Comparison of ENCODE assay signal across 9 mouse cellular contexts in the genomic region with DNA sequence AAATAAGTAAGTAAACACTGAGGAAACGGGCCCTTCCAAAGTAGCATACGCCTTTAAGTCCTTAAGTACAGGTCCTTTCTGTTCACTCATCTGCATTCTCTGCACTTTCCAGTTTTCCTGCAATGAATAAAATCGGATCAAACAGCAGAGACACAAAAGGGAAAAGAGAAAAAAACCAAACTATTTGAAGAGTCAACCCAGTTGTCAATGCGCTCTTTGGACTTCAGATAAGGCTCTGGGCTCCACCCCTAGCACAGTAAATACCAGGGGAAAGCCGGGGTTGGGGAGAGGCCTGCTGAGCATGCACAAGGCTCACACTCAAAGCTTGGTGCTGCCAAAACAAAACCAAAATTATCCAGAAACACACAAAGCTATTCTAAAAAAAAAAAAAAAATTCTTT. TPM values are rescaled to one million over a fixed set of nuclear protein-coding genes. Genes with fewer than 3 reads are reported as not detected.
DNase-seq lines count a peak whose midpoint lies in the region; ATAC-seq and TF ChIP-seq lines count a peak whose summit lies in the region.
"Had no signal": no experiment of that assay in that cellular context is flagged by ENCODE, and none has a peak within 500 bp of the region (broad histone marks: within the 10 kb centered on the region; RNA-seq: fewer than 3 reads in every experiment).

No protein-coding gene starts in this region.

- no peak for TF ChIP-seq CTCF in thymus, adult 2 months (IDR thresholded peaks at IDR 0.05; ENCODE audit: borderline replicate concordance, control insufficient read depth, extremely low read depth, insufficient read depth, low read length, poor library complexity)

- H3K4me2 ChIP-seq in heart, embryonic 12.5 days: no peak overlapping the region
- no peak overlapping the region for H3K4me2 ChIP-seq in forebrain, embryonic 15.5 days (replicated peaks)
- no peak overlapping the region for H3K4me2 ChIP-seq in limb, embryonic 14.5 days (replicated peaks; ENCODE audit: low read depth, low read length, severe bottlenecking)
- 0 out of 2 replicates have a peak overlapping the region, but pooled peaks have one; percentile 29 for H3K4me2 ChIP-seq in neural tube, embryonic 15.5 days

- H3K36me3 ChIP-seq in heart, embryonic 12.5 days: peaks cover 20% of the 10 kb centered on the region
- H3K36me3 ChIP-seq in forebrain, embryonic 15.5 days: no peaks in the 10 kb centered on the region
- peaks cover 15% of the 10 kb centered on the region for H3K36me3 ChIP-seq in limb, embryonic 14.5 days (ENCODE audit: control insufficient read depth, insufficient read depth, low read length)
- H3K36me3 ChIP-seq in neural tube, embryonic 15.5 days: peaks cover 7% of the 10 kb centered on the region; the same call in 1 of the 2 replicates
- no peaks in the 10 kb centered on the region for H3K36me3 ChIP-seq in thymus, adult 2 months (ENCODE audit: control insufficient read depth, insufficient read depth, low read length)

- TF ChIP-seq POLR2A in limb, embryonic 14.5 days (IDR thresholded peaks at IDR 0.05; ENCODE audit: borderline replicate concordance, extremely low read depth, insufficient read depth, insufficient read length): no peak
- TF ChIP-seq POLR2A in thymus, adult 2 months (IDR thresholded peaks at IDR 0.05; ENCODE audit: control insufficient read depth, extremely low read depth, insufficient read depth, low read length, poor library complexity): no peak

- WGBS in heart, embryonic 12.5 days: 45% methylated on average over 5 of the region's 5 CpGs
- WGBS in forebrain, embryonic 15.5 days: 44% methylated on average over 5 of the region's 5 CpGs
- 68% methylated on average over 5 of the region's 5 CpGs for WGBS in limb, embryonic 14.5 days
- WGBS in neural tube, embryonic 15.5 days: 56% methylated on average over 5 of the region's 5 CpGs
- WGBS in thymus, adult 2 months: 97% methylated on average over 5 of the region's 5 CpGs

- ATAC-seq in heart, embryonic 12.5 days (ENCODE audit: insufficient number of reproducible peaks, low FRiP score): no peak
- ATAC-seq in forebrain, embryonic 15.5 days (replicated peaks): no peak
- no peak for ATAC-seq in limb, embryonic 14.5 days (ENCODE audit: low FRiP score, low read depth)
- no peak for ATAC-seq in neural tube, embryonic 15.5 days (ENCODE audit: low FRiP score)

- no peaks in the 10 kb centered on the region for H3K27me3 ChIP-seq in heart, embryonic 12.5 days (replicated peaks)
- no peaks in the 10 kb centered on the region for H3K27me3 ChIP-seq in forebrain, embryonic 15.5 days
- no peaks in the 10 kb centered on the region for H3K27me3 ChIP-seq in limb, embryonic 14.5 days (ENCODE audit: control insufficient read depth, insufficient read depth, low read length)
- no peaks in the 10 kb centered on the region for H3K27me3 ChIP-seq in neural tube, embryonic 15.5 days (replicated peaks)
- H3K27me3 ChIP-seq in thymus, adult 2 months (ENCODE audit: control insufficient read depth, insufficient read depth, low read length): no peaks in the 10 kb centered on the region

- no peak overlapping the region for H3K4me3 ChIP-seq in heart, embryonic 12.5 days
- no peak overlapping the region for H3K4me3 ChIP-seq in forebrain, embryonic 15.5 days
- no peak overlapping the region for H3K4me3 ChIP-seq in limb, embryonic 14.5 days (replicated peaks; ENCODE audit: low read length)
- no peak overlapping the region for H3K4me3 ChIP-seq in neural tube, embryonic 15.5 days (replicated peaks)
- no peak overlapping the region for H3K4me3 ChIP-seq in thymus, adult 2 months (ENCODE audit: control insufficient read depth, insufficient read depth, low read length)

- no peaks in the 10 kb centered on the region for H3K9me3 ChIP-seq in heart, embryonic 12.5 days (replicated peaks)
- no peaks in the 10 kb centered on the region for H3K9me3 ChIP-seq in forebrain, embryonic 15.5 days
- H3K9me3 ChIP-seq in limb, embryonic 14.5 days (ENCODE audit: control insufficient read depth, low read length): no peaks in the 10 kb centered on the region
- H3K9me3 ChIP-seq in neural tube, embryonic 15.5 days (replicated peaks): no peaks in the 10 kb centered on the region

- intact Hi-C loops in gastrocnemius, postnatal 36 days (cut with DNase I): no loop called here

- DNase-seq in heart, adult 8-10 months (ENCODE audit: low spot score): no peak
- no peak for DNase-seq in limb, embryonic 14.5 days (ENCODE audit: low spot score)
- DNase-seq in thymus, adult 2 months: no peak
- no peak for DNase-seq in gastrocnemius, postnatal 36 days
- no peak for DNase-seq in lung, adult 18-20 months
- DNase-seq: thymus, postnatal 36 days had no signal

- H3K27ac ChIP-seq in heart, embryonic 12.5 days (ENCODE audit: poor library complexity, severe bottlenecking): peak overlapping the region; percentile 97
- peak overlapping the region; percentile 93 for H3K27ac ChIP-seq in forebrain, embryonic 15.5 days (replicated peaks)
- peak overlapping the region; percentile 77 for H3K27ac ChIP-seq in limb, embryonic 14.5 days (replicated peaks; ENCODE audit: low read depth, low read length)
- peak overlapping the region; percentile 90 for H3K27ac ChIP-seq in neural tube, embryonic 15.5 days (replicated peaks)
- H3K27ac ChIP-seq in thymus, adult 2 months (ENCODE audit: control insufficient read depth, insufficient read depth, low read length): no peak overlapping the region

- H3K9ac ChIP-seq in heart, embryonic 12.5 days: 0 out of 2 replicates have a peak overlapping the region, but pooled peaks have one; percentile 29
- H3K9ac ChIP-seq in forebrain, embryonic 15.5 days (replicated peaks): no peak overlapping the region
- 0 out of 2 replicates have a peak overlapping the region, but pooled peaks have one; percentile 3 for H3K9ac ChIP-seq in limb, embryonic 14.5 days (ENCODE audit: low read depth, low read length, severe bottlenecking)
- H3K9ac ChIP-seq in neural tube, embryonic 15.5 days (replicated peaks): no peak overlapping the region

- peaks cover 30% of the 10 kb centered on the region for H3K4me1 ChIP-seq in heart, embryonic 12.5 days (replicated peaks)
- peaks cover 19% of the 10 kb centered on the region for H3K4me1 ChIP-seq in forebrain, embryonic 15.5 days
- no peaks in the 10 kb centered on the region for H3K4me1 ChIP-seq in limb, embryonic 14.5 days (ENCODE audit: control insufficient read depth, insufficient read depth, low read length)
- peaks cover 21% of the 10 kb centered on the region for H3K4me1 ChIP-seq in neural tube, embryonic 15.5 days
- H3K4me1 ChIP-seq in thymus, adult 2 months (replicated peaks; ENCODE audit: control insufficient read depth, insufficient read depth, low read length): no peaks in the 10 kb centered on the region

RNA-seq across cellular contexts. Expression of a gene that starts 18.1 kb away (rescaled TPM):
- polyA plus RNA-seq in heart, embryonic 12.5 days (2016; fragmentation: Nextera tagmentation; extraction: Ambion mirVana): 18.9 and 19.2 TPM in 2 replicates
- 10 to 100 TPM; 14.3 to 19.9 (median 17.6) TPM for total RNA-seq in heart, adult 8-10 months (2022)
- 14.1 and 14.9 TPM in 2 replicates for polyA plus RNA-seq in forebrain, embryonic 15.5 days (2015; fragmentation: Nextera tagmentation; extraction: Ambion mirVana)
- polyA plus RNA-seq in limb, embryonic 14.5 days (2012; rRNA removed): 13.5 and 15.5 TPM in 2 replicates
- polyA plus RNA-seq in limb, embryonic 14.5 days (2014; fragmentation: Nextera tagmentation; extraction: Ambion mirVana): 22.2 and 22.3 TPM in 2 replicates
- polyA plus RNA-seq in neural tube, embryonic 15.5 days (2015; fragmentation: Nextera tagmentation; extraction: Ambion mirVana): 15.3 and 16.9 TPM in 2 replicates
- 9.1 and 10.1 TPM in 2 replicates for polyA plus RNA-seq in thymus, adult 2 months (2012; rRNA removed)
- 10 to 100 TPM in 1 of 2 experiments, 1 to 10 TPM in 1; 9.1 to 10.4 TPM for total RNA-seq in gastrocnemius, postnatal 36 days (2021)

RNA-seq across cellular contexts. Expression of a gene that starts 40.2 kb away (rescaled TPM):
- polyA plus RNA-seq in heart, embryonic 12.5 days (2016; fragmentation: Nextera tagmentation; extraction: Ambion mirVana): 0.10 and 0.28 TPM in 2 replicates
- total RNA-seq in heart, adult 8-10 months (2022): under 1 TPM in 1 of 4 experiments, not detected in 3; 0.50 TPM
- 2.6 and 4.9 TPM in 2 replicates for polyA plus RNA-seq in forebrain, embryonic 15.5 days (2015; fragmentation: Nextera tagmentation; extraction: Ambion mirVana)
- 0.03 and 0.14 TPM in 2 replicates for polyA plus RNA-seq in limb, embryonic 14.5 days (2012; rRNA removed)
- 0.14 TPM in 1 of 2 replicates, not detected in the other for polyA plus RNA-seq in limb, embryonic 14.5 days (2014; fragmentation: Nextera tagmentation; extraction: Ambion mirVana)
- polyA plus RNA-seq in neural tube, embryonic 15.5 days (2015; fragmentation: Nextera tagmentation; extraction: Ambion mirVana): 3.5 and 3.7 TPM in 2 replicates
- polyA plus RNA-seq in thymus, adult 2 months (2012; rRNA removed): 2.2 and 3.0 TPM in 2 replicates
- total RNA-seq in gastrocnemius, postnatal 36 days (2021): not detected

RNA-seq across cellular contexts. Expression of a gene that starts 52.3 kb away (rescaled TPM):
- polyA plus RNA-seq in heart, embryonic 12.5 days (2016; fragmentation: Nextera tagmentation; extraction: Ambion mirVana): 122 and 124 TPM in 2 replicates
- 10 to 100 TPM; 60.7 to 63.9 (median 62.5) TPM for total RNA-seq in heart, adult 8-10 months (2022)
- 194 and 207 TPM in 2 replicates for polyA plus RNA-seq in forebrain, embryonic 15.5 days (2015; fragmentation: Nextera tagmentation; extraction: Ambion mirVana)
- 76.7 and 78.7 TPM in 2 replicates for polyA plus RNA-seq in limb, embryonic 14.5 days (2012; rRNA removed)
- 113 and 126 TPM in 2 replicates for polyA plus RNA-seq in limb, embryonic 14.5 days (2014; fragmentation: Nextera tagmentation; extraction: Ambion mirVana)
- 253 and 287 TPM in 2 replicates for polyA plus RNA-seq in neural tube, embryonic 15.5 days (2015; fragmentation: Nextera tagmentation; extraction: Ambion mirVana)
- 25.9 and 36.9 TPM in 2 replicates for polyA plus RNA-seq in thymus, adult 2 months (2012; rRNA removed)
- total RNA-seq in gastrocnemius, postnatal 36 days (2021): 10 to 100 TPM; 53.8 to 59.7 TPM

RNA-seq across cellular contexts. Expression of a gene that starts 53.2 kb away (rescaled TPM):
- 74.3 and 76.2 TPM in 2 replicates for polyA plus RNA-seq in heart, embryonic 12.5 days (2016; fragmentation: Nextera tagmentation; extraction: Ambion mirVana)
- total RNA-seq in heart, adult 8-10 months (2022): 10 to 100 TPM; 69.4 to 78.5 (median 76.5) TPM
- polyA plus RNA-seq in forebrain, embryonic 15.5 days (2015; fragmentation: Nextera tagmentation; extraction: Ambion mirVana): 74.9 and 76.3 TPM in 2 replicates
- polyA plus RNA-seq in limb, embryonic 14.5 days (2012; rRNA removed): 27.3 and 42.0 TPM in 2 replicates
- polyA plus RNA-seq in limb, embryonic 14.5 days (2014; fragmentation: Nextera tagmentation; extraction: Ambion mirVana): 79.6 and 87.7 TPM in 2 replicates
- polyA plus RNA-seq in neural tube, embryonic 15.5 days (2015; fragmentation: Nextera tagmentation; extraction: Ambion mirVana): 82.6 and 85.3 TPM in 2 replicates
- 11.3 and 12.2 TPM in 2 replicates for polyA plus RNA-seq in thymus, adult 2 months (2012; rRNA removed)
- total RNA-seq in gastrocnemius, postnatal 36 days (2021): 10 to 100 TPM; 54.6 to 60.6 TPM

Comparison
In these comparisons a context has a peak if more than half of its experiments do, and no peak if none do; other contexts are left out.
1. H3K9ac ChIP-seq: peak in heart, embryonic 12.5 days (single experiment) and limb, embryonic 14.5 days (single experiment); none in forebrain, embryonic 15.5 days (single experiment) and neural tube, embryonic 15.5 days (single experiment).